Mouse (Mus musculus): Measurements from ENCODE around the gene Kcnj11.

- TF ChIP-seq CTCF (conservative IDR thresholded peaks at IDR 0.05; ENCODE audit: low read length) (no peak), POU5F1 (IDR thresholded peaks at IDR 0.05; ENCODE audit: borderline replicate concordance, low read length) (no peak), NANOG (IDR thresholded peaks at IDR 0.05; ENCODE audit: borderline replicate concordance, low read length) (no peak)
These were observed 23.9 kb upstream of the Kcnj11 start for GRCm38 (mm10) chr7:46124460-46124859.
